Mouse (Mus musculus) myocyte (in vitro differentiated cells): ENCODE data around the gene Tmco4.

Experiments used
- CEBPB ChIP-seq: IDR thresholded peaks from 2 replicates; pipeline ENCODE4 v1.6.1; 2011; ENCODE audit warnings: mild to moderate bottlenecking, moderate library complexity; ENCODE audit not compliant: poor library complexity, insufficient read depth, severe bottlenecking
- MAX ChIP-seq: IDR thresholded peaks from one replicate; pipeline ENCODE4 v1.6.1; 2011; ENCODE audit warnings: low read depth, mild to moderate bottlenecking, control low read depth
- POLR2A ChIP-seq: IDR thresholded peaks from one replicate; pipeline ENCODE4 v1.6.1; 2011; ENCODE audit warnings: low read depth, mild to moderate bottlenecking, control low read depth, moderate library complexity; ENCODE audit not compliant: insufficient read length
- POLR2AphosphoS2 ChIP-seq: IDR thresholded peaks from one replicate; pipeline ENCODE4 v1.6.1; 2011; ENCODE audit warnings: low read depth, control low read depth; ENCODE audit not compliant: insufficient read length
- REST ChIP-seq: IDR thresholded peaks from one replicate; pipeline ENCODE4 v1.6.1; 2011; ENCODE audit warnings: mild to moderate bottlenecking, control low read depth, moderate library complexity; ENCODE audit not compliant: insufficient read depth, insufficient read length
- USF1 ChIP-seq: IDR thresholded peaks from one replicate; pipeline ENCODE4 v1.6.1; 2011; ENCODE audit warnings: low read depth, mild to moderate bottlenecking, control low read depth, moderate library complexity

GRCm38 (mm10) chr4:139018976-139019375 lies 46.3 kb downstream of the Tmco4 start:
- TF ChIP-seq POLR2A (no peak), USF1 (no peak), REST (no peak), POLR2AphosphoS2 (no peak), CEBPB (no peak), MAX (no peak)
